Mouse (Mus musculus): ENCODE measurements around the gene Car10.

GRCm38 (mm10) chr11:93095588-93095987 is 2.2 kb upstream of the Car10 start:
- TF ChIP-seq CTCF (conservative IDR thresholded peaks at IDR 0.05; ENCODE audit: insufficient read depth, insufficient read length, low read depth, low read length) (no peak), POLR2A (IDR thresholded peaks at IDR 0.05; ENCODE audit: low read depth, low read length) (no peak)
